Mouse (Mus musculus): ENCODE measurements around the gene Tedc1. TPM values are rescaled to one million over a fixed set of nuclear protein-coding genes. Genes with fewer than 3 reads are reported as not detected.
A peak's percentile ranks its signal among the peaks of the same experiment; 100 is the strongest.

The Tedc1 gene
- total RNA-seq, 2 experiments from 2014 or later: 0.56 to 0.67 TPM

- intact Hi-C loops (cut with DNase I): no loop called here
- no peak for DNase-seq
These were observed 17.0 kb upstream of the Tedc1 start for GRCm38 (mm10) chr12:113138901-113139864.

GRCm38 (mm10) chr12:113139908-113140615 is 16.2 kb upstream of the Tedc1 start, which contains the start of gene Crip2:
Gene Crip2, plus strand, starts transcription at chr12:113140236.
- peak; percentile 83 to 84 for DNase-seq
- intact Hi-C loops (cut with DNase I): no loop called here

GRCm38 (mm10) chr12:113140616-113141411 is 15.4 kb upstream of the Tedc1 start:
- DNase-seq: peak in 1 of 2 experiments; percentile 49
- intact Hi-C loops (cut with DNase I): no loop called here

- intact Hi-C loops (cut with DNase I): no loop called here
- peak; percentile 63 to 70 for DNase-seq
These were observed 14.7 kb upstream of the Tedc1 start for GRCm38 (mm10) chr12:113141531-113141973.

- intact Hi-C loops (cut with DNase I): no loop called here
- DNase-seq: peak; percentile 74 to 83
These were observed 13.9 kb upstream of the Tedc1 start for GRCm38 (mm10) chr12:113142021-113142975.

GRCm38 (mm10) chr12:113143164-113143563 is 13.1 kb upstream of the Tedc1 start:
- no peak for DNase-seq
- intact Hi-C loops (cut with DNase I): no loop called here

- no peak for DNase-seq
- intact Hi-C loops (cut with DNase I): no loop called here
These were observed 12.0 kb upstream of the Tedc1 start for GRCm38 (mm10) chr12:113144001-113144756.

- intact Hi-C loops (cut with DNase I): no loop called here
- no peak for DNase-seq
These were observed 11.3 kb upstream of the Tedc1 start for GRCm38 (mm10) chr12:113144886-113145285.

- no peak for DNase-seq
- intact Hi-C loops (cut with DNase I): no loop called here
These were observed 10.6 kb upstream of the Tedc1 start for GRCm38 (mm10) chr12:113145591-113145990.

- intact Hi-C loops (cut with DNase I): no loop called here
- peak; percentile 84 to 92 for DNase-seq
These were observed 9.8 kb upstream of the Tedc1 start, which contains the start of gene Crip1 for GRCm38 (mm10) chr12:113146112-113147057. Gene Crip1, plus strand, starts transcription at chr12:113146316.

GRCm38 (mm10) chr12:113147481-113147880 is 8.7 kb upstream of the Tedc1 start:
- intact Hi-C loops (cut with DNase I): no loop called here
- peak; percentile 64 to 67 for DNase-seq

GRCm38 (mm10) chr12:113148381-113149035 is 7.7 kb upstream of the Tedc1 start:
- peak; percentile 44 to 60 for DNase-seq
- intact Hi-C loops (cut with DNase I): no loop called here

GRCm38 (mm10) chr12:113149341-113149740 is 6.9 kb upstream of the Tedc1 start:
- intact Hi-C loops (cut with DNase I): no loop called here
- DNase-seq: no peak

- intact Hi-C loops (cut with DNase I): loop anchor here (5.0 kb wide), 1 partner anchor 148 kb away; the partner anchor contains the start of gene Brf1
- DNase-seq: peak in 1 of 2 experiments; percentile 9
These were observed 6.3 kb upstream of the Tedc1 start for GRCm38 (mm10) chr12:113149896-113150295.

GRCm38 (mm10) chr12:113150591-113150990 is 5.6 kb upstream of the Tedc1 start:
- intact Hi-C loops (cut with DNase I): loop anchor here (5.0 kb wide), 1 partner anchor 148 kb away; the partner anchor contains the start of gene Brf1
- DNase-seq: peak in 1 of 2 experiments; percentile 12

- DNase-seq: no peak
- intact Hi-C loops (cut with DNase I): loop anchor here (5.0 kb wide), 1 partner anchor 149 kb away; the partner anchor contains the start of gene Brf1
These were observed 5.2 kb upstream of the Tedc1 start for GRCm38 (mm10) chr12:113151046-113151445.

Measured in gastrocnemius, postnatal 36 days (tissue).